Mouse (Mus musculus) heart, adult 9 months (tissue): ENCODE results near the gene Fcrlb.
A peak's percentile ranks its signal among the peaks of the same experiment; 100 is the strongest.
"Not testable (repeated sequence)": the region's sequence is repeated elsewhere in the genome, so short reads cannot be mapped to it uniquely, and the experiment has no call there.

Experiments
- DNase-seq, 2 experiments: peaks; one replicate each; pipeline ENCODE4 v3.0.0; 2022; ENCODE audit warnings: low spot score in 2 of 2

The Fcrlb gene

DNA sequence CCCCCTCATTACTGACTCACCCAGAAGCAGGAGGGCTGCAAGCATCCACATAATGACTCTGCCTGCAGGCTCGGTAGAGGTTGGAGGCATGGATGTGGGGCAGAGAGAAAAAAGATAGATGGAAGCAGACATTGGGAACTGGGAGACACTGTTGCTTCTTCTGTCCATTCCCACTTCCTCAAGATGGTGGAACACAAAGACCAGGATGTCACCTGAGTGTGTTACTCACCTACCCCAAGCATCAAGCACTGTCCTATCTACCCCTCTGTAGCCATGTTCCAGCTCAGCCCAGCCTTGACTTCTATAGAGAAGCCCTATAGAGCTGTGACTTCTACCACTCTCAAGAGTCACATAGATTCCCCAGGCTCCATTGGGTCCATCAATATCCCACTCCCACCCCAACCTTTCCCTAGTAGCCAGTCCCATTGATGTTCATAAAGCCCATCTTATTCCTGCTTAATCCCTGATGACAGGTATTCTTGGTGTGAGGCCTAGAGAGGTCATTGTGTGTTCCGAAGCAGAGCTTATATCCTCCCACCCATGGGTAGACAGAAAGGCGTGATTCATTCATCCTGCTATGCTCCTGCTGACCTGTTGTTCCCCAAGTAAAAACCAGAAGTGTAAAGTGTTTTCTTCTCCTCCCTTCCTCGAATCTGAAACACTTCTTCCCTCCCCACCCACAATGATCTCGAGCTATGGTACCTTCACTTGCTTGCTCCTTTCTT, at the start of gene Fcrlb:
Gene Fcrlb (minus strand): TSS at position 51 of the 725 bp plus-strand sequence.
- DNase-seq, result no peak

DNA sequence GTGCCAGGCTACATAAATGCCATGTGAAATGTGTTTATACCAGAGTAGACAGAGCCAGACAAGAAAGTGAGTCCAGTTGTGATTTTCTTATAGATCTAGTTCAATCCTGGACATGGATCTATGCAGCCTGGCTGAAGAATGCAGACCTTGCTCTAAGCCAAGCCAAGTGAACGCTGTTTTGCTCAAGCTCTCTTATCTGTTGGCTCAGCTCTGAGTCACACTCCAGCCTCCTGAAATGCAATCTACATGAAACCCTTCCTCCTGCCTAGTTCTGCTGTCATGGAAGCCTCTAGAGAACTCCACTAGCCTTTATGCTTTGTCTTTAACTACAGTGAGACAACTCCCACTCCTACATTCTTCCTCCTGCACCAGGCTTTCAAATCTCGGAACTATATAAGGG, 49.6 kb upstream of the Fcrlb start:
- DNase-seq, result no peak

GRCm38 (mm10) chr1:170961101-170961500, 48.4 kb upstream of the Fcrlb start:
- no peak for DNase-seq

- peak in 1 of 2 experiments; percentile 20 for DNase-seq
Measured at GRCm38 (mm10) chr1:170959791-170960190, 47.0 kb upstream of the Fcrlb start.

DNA sequence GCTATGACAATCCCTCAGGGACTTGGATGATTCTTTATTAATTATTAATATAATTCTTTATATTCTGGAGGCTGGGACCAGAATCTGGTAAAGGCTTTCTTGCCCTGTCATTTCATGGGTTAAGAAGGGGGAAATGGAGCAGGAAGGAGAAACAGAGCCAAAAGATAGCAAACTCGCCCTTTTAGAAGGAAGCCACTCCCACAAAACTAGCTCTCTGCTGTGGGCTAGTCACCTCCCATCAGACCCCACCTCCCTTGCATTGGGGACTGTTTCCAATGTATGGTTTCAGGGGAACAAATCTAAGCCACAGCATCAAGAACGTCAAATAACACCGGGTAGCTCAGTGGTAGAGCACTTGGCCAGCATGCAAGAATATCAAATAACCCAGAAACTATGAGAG, 45.5 kb upstream of the Fcrlb start:
- DNase-seq, result no peak

DNA sequence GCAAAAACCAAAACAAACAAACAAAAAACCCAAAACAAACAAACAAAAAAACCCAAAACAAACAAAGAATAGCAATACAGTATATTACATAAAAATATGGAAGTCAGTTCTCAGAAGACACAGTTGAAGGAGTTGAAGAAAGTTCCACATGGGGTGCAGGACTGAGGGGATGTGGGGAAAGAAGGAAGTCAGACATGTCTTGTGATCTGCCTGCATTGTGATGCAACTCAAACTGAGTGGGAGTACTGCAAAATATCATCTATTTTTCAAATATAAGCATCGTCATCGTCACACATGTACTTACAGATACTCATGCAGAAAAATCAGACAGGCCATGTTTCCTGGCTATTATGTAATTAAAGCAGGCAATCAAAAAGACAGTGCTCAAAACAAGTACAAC, 40.5 kb upstream of the Fcrlb start:
- peak in 1 of 2 experiments; percentile 31 for DNase-seq

DNA sequence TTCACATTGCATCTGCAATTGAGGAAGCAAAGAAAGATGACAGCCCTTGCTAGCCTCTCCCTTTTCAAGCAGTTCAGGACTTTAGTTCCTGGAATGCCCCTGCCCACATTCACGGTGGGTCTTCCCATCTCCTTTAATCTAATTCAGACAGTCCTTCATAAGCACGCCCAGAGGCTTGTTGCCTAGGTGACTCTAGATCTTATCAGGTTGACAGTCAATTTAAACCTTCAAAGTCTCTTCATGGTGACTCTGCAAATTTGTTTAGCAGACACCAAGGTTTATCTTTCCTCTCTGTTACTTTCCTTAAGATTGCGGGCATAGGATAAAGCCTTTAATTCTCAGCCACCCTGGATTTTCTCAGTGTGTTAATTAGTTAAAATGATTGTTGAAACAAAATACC, 38.0 kb upstream of the Fcrlb start:
- no peak for DNase-seq

DNA sequence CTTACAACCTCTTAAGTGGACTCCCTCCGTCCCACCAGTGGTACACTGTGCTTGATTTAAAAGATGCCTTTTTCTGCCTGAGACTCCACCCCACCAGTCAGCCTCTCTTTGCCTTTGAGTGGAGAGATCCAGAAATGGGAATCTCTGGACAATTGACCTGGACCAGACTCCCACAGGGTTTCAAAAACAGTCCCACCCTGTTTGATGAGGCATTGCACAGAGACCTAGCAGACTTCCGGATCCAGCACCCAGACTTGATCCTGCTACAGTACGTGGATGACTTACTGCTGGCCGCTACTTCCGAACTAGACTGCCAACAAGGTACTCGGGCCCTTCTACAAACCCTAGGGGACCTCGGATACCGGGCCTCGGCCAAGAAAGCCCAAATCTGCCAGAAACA, 32.2 kb upstream of the Fcrlb start:
- DNase-seq, result not testable (repeated sequence)

- DNase-seq, result not testable (repeated sequence)
Measured at GRCm38 (mm10) chr1:170944151-170944550, 31.4 kb upstream of the Fcrlb start.

GRCm38 (mm10) chr1:170939255-170939654, 26.5 kb upstream of the Fcrlb start:
- DNase-seq, result peak in 1 of 2 experiments; percentile 52

DNA sequence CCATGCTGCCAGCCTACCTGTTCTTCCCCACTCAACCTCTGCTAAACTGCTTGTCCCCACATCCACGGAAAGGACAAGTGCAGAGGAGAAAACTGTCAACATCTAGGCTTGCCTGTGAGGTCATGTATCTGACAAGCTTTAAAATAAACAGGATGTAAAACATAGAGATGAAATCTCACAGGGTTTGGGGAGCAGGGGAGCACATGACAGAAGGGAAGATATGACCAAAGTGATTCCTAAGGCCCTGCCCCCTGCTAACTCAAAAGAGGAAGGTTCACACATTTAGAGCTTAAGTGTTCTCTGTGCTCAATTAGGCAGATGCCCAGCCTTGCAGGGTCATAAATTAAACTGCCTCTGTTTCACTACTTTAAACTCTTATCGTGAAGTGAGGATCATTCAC, 21.6 kb upstream of the Fcrlb start:
- no peak for DNase-seq

- DNase-seq, result no peak
Measured at GRCm38 (mm10) chr1:170933940-170934339, 21.2 kb upstream of the Fcrlb start.

DNA sequence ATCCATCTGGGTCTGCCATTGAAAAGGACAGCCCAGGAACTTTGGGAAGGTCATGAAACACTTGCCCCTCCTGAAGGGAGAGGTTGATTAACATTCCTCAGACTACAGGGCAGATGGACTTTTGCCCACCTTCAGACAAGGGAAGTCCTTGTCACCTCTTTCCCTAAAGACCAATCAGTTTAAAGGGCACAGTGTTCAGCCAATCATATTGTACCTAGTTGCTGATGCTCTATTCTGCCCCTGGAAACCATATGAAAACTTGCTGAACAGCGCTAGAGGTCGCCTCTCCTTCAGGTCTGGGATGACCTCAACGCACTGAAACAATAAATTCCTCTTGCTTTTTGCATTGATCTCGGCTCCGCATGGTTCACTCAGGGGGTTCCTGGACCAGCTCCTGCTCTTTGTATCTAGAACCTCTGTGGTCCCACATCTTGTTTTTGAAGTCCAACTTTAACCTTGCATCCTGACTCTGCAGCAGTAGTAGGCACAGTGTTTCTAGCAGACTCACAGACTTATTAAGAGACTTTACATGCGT, 20.7 kb upstream of the Fcrlb start:
- no peak for DNase-seq

GRCm38 (mm10) chr1:170932043-170932442, 19.3 kb upstream of the Fcrlb start:
- no peak for DNase-seq

- DNase-seq, result no peak
Measured at GRCm38 (mm10) chr1:170929245-170929644, 16.5 kb upstream of the Fcrlb start.

- DNase-seq, result peak in 1 of 2 experiments; percentile 10
Measured at GRCm38 (mm10) chr1:170928467-170928866, 15.7 kb upstream of the Fcrlb start.

DNA sequence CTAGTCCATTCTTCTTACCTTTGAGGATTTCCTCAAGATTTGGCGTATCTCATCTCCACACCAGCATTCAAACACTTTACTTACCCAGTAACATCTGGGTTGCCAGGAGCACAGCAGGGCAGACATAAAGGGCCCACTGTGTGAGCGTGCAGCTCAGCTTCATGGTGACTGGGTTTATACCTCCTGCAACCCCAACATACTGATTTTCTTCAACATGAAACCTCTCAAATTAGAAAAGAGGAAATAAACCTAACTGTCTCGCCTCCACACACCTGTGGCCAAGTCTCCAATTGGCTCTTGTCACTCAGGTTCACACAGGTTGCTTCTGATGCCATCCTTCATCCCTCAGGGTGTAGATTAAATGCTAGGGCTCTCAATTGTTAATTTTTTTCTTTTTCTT, 14.6 kb upstream of the Fcrlb start, which contains the start of gene Fcrla:
Gene Fcrla (minus strand): TSS at position 206 of the 400 bp plus-strand sequence.
- no peak for DNase-seq

GRCm38 (mm10) chr1:170926941-170927340, 14.2 kb upstream of the Fcrlb start:
- DNase-seq, result no peak

DNA sequence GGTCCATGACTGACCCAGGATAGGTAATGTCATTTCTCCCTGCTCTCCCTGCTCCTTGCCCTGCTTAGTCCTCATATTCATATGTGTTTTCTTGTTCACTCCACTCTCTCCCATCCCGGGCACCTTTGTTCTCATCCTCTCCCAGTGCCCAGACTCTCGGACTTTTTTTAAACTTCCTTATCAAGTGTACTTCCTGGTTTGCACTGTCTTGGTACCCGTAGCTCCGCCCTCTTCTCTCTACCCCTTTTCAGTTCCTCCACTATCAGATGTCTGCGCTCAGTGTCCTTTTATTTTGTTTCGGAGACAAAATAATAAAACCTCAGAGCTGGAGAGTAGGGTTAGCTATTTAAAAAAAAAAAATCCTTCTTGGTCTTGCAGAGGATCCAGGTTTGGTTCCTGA, 11.7 kb upstream of the Fcrlb start:
- DNase-seq, result peak in 1 of 2 experiments; percentile 41

GRCm38 (mm10) chr1:170919308-170919707, 6.6 kb upstream of the Fcrlb start:
- DNase-seq, result no peak

DNA sequence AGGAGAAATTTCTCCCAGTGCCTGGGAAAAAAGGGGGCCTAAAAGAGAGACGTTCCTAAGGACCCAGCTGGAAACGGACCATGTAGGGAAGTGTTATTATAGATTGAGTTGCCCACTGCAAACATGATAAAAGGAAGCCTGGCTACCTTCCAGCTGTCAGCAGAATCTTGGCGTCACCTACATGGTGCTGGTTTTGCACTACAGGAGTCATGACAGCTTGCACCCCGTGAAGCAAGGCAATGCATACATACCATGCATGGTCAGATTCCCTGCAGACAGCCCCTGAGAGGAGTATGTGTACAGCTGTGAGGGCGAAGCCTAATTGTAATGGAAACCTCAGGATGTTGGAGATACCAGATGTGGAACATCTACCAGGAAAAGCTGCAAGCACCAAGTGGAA, 2.9 kb upstream of the Fcrlb start:
- DNase-seq, result no peak

GRCm38 (mm10) chr1:170911907-170912660, 657 bp downstream of the Fcrlb start:
- DNase-seq, result no peak

GRCm38 (mm10) chr1:170908341-170908740, 4.4 kb downstream of the Fcrlb start:
- no peak for DNase-seq
